Mouse (Mus musculus): Measurements from ENCODE around the gene Aox2.

DNA sequence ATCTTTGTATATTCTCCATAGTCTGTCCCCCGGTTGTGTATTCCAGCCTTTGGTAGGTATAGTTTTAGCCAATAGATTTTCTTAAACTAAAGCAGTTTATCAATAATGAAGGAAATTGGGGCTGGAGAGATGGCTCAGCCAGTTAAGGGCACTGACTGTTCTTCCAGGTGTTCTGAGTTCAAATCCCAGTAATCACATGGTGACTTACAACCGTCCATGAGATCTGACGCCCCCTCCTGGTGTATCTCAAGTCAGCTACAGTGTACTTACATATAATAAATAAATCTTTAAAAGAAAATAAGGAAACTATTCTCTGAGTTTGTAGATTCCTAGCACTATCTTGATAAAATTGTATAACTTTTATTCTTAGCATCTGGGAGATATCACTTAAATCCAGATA is 117.2 kb downstream of the Aox2 start:
- TF ChIP-seq CTCF (conservative IDR thresholded peaks at IDR 0.05; ENCODE audit: low read length) (no peak; the same call in 1 of the 2 replicates), NANOG (IDR thresholded peaks at IDR 0.05; ENCODE audit: borderline replicate concordance, low read length) (no peak), POU5F1 (IDR thresholded peaks at IDR 0.05; ENCODE audit: borderline replicate concordance, low read length) (no peak)
